Mouse (Mus musculus) liver, embryonic 14 days (tissue): ENCODE measurements around the gene Lep. TPM values are rescaled to one million over a fixed set of nuclear protein-coding genes. Genes with fewer than 3 reads are reported as not detected.

ENCODE experiments used
- polyA plus RNA-seq: library from polyadenylated mRNA; depleted of rRNA; stranded (reverse); fragments of >200 nt; gene quantifications from 2 replicates; pipeline ENCODE4 v1.2.3, GENCODE M21; 2012; rRNA removed

Lep gene
- not detected in 2 replicates for polyA plus RNA-seq

GRCm38 (mm10) chr6:29059846-29060685, at the start of gene Lep:
TSS of gene Lep (plus strand) at chr6:29060220.

Other genes starting within 250 kb of the Lep start
- 0.05 and 0.07 TPM in 2 replicates for gene Lrrc4, start 228.5 kb upstream of the Lep start, polyA plus RNA-seq
- gene Rbm28, start 104.8 kb downstream of the Lep start, polyA plus RNA-seq: 13.5 and 14.6 TPM in 2 replicates
- gene Prrt4, start 119.4 kb downstream of the Lep start, polyA plus RNA-seq: 0.01 and 0.05 TPM in 2 replicates
- 4.4 and 4.9 TPM in 2 replicates for gene Impdh1, start 156.1 kb downstream of the Lep start, polyA plus RNA-seq
- 10.2 and 12.2 TPM in 2 replicates for gene Hilpda, start 212.3 kb downstream of the Lep start, polyA plus RNA-seq
- gene Fam71f2, start 219.4 kb downstream of the Lep start, polyA plus RNA-seq: 0.26 and 0.28 TPM in 2 replicates